26 mouse cellular contexts compared by ENCODE assay signal in the genomic region with DNA sequence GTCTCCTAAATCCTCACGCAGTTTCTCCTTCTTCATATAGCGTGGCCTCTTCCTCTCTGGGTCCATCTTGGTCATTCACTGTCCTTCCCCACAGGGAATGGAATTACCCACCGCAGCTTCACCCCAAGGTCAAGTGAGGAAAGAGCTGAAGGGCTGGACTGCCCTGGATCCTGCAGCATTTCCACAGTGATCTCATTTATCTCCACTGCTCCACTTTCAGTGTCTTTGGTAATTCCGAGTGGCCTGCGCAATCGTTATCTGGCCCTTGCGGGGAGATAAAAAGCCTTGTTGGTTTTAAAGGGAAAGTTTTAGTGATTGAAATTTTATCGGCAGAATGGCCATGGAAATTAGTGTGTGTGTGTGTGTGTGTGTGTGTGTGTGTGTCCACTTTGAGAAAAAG. TPM values are rescaled to one million over a fixed set of nuclear protein-coding genes. Genes with fewer than 3 reads are reported as not detected.
DNase-seq lines count a peak whose midpoint lies in the region; ATAC-seq lines count a peak whose summit lies in the region.
"Had no signal": no experiment of that assay in that cellular context is flagged by ENCODE, and none has a peak within 500 bp of the region (broad histone marks: within the 10 kb centered on the region; RNA-seq: fewer than 3 reads in every experiment).

No protein-coding gene starts in this region.

- ATAC-seq in midbrain, embryonic 11.5 days (ENCODE audit: low FRiP score): no peak
- no peak for ATAC-seq in forebrain, embryonic 15.5 days (replicated peaks)
- ATAC-seq: activated CD4-positive, CD25-positive, alpha-beta regulatory T cell, adult 4 months; forebrain, embryonic 16.5 days; hindbrain, embryonic 16.5 days; intestine, embryonic 15.5 days had no signal

- no peak overlapping the region for H3K27ac ChIP-seq in midbrain, embryonic 11.5 days (ENCODE audit: low read depth, low read length)
- H3K27ac ChIP-seq in midbrain, embryonic 10.5 days (replicated peaks): no peak overlapping the region
- no peak overlapping the region for H3K27ac ChIP-seq in forebrain, embryonic 15.5 days (replicated peaks)
- H3K27ac ChIP-seq: embryonic facial prominence, embryonic 13.5 days; forebrain, embryonic 12.5 days; gastrocnemius, adult 2 months; heart, embryonic 15.5 days; hindbrain, embryonic 10.5 days; hindbrain, embryonic 13.5 days; intestine, embryonic 15.5 days had no signal

- WGBS in midbrain, embryonic 11.5 days: 90% methylated on average over 8 of the region's 8 CpGs
- 91% methylated on average over 8 of the region's 8 CpGs for WGBS in midbrain, embryonic 10.5 days
- WGBS in forebrain, embryonic 15.5 days: 82% methylated on average over 8 of the region's 8 CpGs

- no peak overlapping the region for H3K4me2 ChIP-seq in midbrain, embryonic 11.5 days
- H3K4me2 ChIP-seq in forebrain, embryonic 15.5 days (replicated peaks): no peak overlapping the region
- H3K4me2 ChIP-seq: embryonic facial prominence, embryonic 13.5 days; forebrain, embryonic 12.5 days; heart, embryonic 11.5 days; heart, embryonic 15.5 days; hindbrain, embryonic 13.5 days; intestine, embryonic 15.5 days had no signal

- H3K9ac ChIP-seq in midbrain, embryonic 11.5 days (ENCODE audit: low read length): no peak overlapping the region
- H3K9ac ChIP-seq in forebrain, embryonic 15.5 days (replicated peaks): no peak overlapping the region
- H3K9ac ChIP-seq: embryonic facial prominence, embryonic 13.5 days; forebrain, embryonic 12.5 days; heart, embryonic 15.5 days; hindbrain, embryonic 13.5 days; intestine, embryonic 15.5 days had no signal

- no peaks in the 10 kb centered on the region for H3K9me3 ChIP-seq in midbrain, embryonic 11.5 days (ENCODE audit: control insufficient read depth, low read length)
- H3K9me3 ChIP-seq in midbrain, embryonic 10.5 days (replicated peaks): no peaks in the 10 kb centered on the region
- H3K9me3 ChIP-seq in forebrain, embryonic 15.5 days: no peaks in the 10 kb centered on the region
- H3K9me3 ChIP-seq: embryonic facial prominence, embryonic 13.5 days; forebrain, embryonic 12.5 days; heart, embryonic 15.5 days; hindbrain, embryonic 10.5 days; hindbrain, embryonic 13.5 days; intestine, embryonic 15.5 days had no signal

- no peaks in the 10 kb centered on the region for H3K36me3 ChIP-seq in midbrain, embryonic 11.5 days (ENCODE audit: control insufficient read depth, insufficient read depth, low read length)
- no peaks in the 10 kb centered on the region for H3K36me3 ChIP-seq in midbrain, embryonic 10.5 days
- no peaks in the 10 kb centered on the region for H3K36me3 ChIP-seq in forebrain, embryonic 15.5 days
- H3K36me3 ChIP-seq: embryonic facial prominence, embryonic 13.5 days; forebrain, embryonic 12.5 days; heart, embryonic 15.5 days; hindbrain, embryonic 10.5 days; hindbrain, embryonic 13.5 days; intestine, embryonic 15.5 days had no signal

- H3K4me3 ChIP-seq in midbrain, embryonic 11.5 days (ENCODE audit: low read depth, low read length): no peak overlapping the region
- no peak overlapping the region for H3K4me3 ChIP-seq in midbrain, embryonic 10.5 days
- no peak overlapping the region for H3K4me3 ChIP-seq in forebrain, embryonic 15.5 days
- H3K4me3 ChIP-seq: embryonic facial prominence, embryonic 13.5 days; erythroblast, embryonic 14.5 days; forebrain, embryonic 12.5 days; gastrocnemius, adult 2 months; heart, embryonic 15.5 days; hindbrain, embryonic 10.5 days; hindbrain, embryonic 13.5 days; intestine, embryonic 15.5 days had no signal

- H3K27me3 ChIP-seq in midbrain, embryonic 11.5 days (ENCODE audit: control insufficient read depth, insufficient read depth, low read length): no peaks in the 10 kb centered on the region
- no peaks in the 10 kb centered on the region for H3K27me3 ChIP-seq in midbrain, embryonic 10.5 days (ENCODE audit: low read depth, poor library complexity, severe bottlenecking)
- no peaks in the 10 kb centered on the region for H3K27me3 ChIP-seq in forebrain, embryonic 15.5 days
- H3K27me3 ChIP-seq: embryonic facial prominence, embryonic 13.5 days; forebrain, embryonic 12.5 days; heart, embryonic 15.5 days; hindbrain, embryonic 13.5 days; intestine, embryonic 15.5 days had no signal

- peak; percentile 12 for DNase-seq in midbrain, embryonic 11.5 days (ENCODE audit: low spot score, missing footprints)
- no peak for DNase-seq in midbrain, embryonic 10.5 days (ENCODE audit: low spot score)
- peak; percentile 80 for DNase-seq in adrenal gland, adult 8-10 months
- DNase-seq in adrenal gland, postnatal 25 days: peak; percentile 40
- no peak for DNase-seq in frontal cortex, postnatal 36 days (ENCODE audit: low spot score in 2 of 2)
- DNase-seq: cerebellum, adult 18-20 months; cerebellum, adult 9-11 months; cerebellum, postnatal 25 days; gastrocnemius, adult 2 months; gastrocnemius, postnatal 14 days; heart, adult 11 months; heart, postnatal 10 days; heart, postnatal 36 days; kidney, adult 11 months had no signal

- no peaks in the 10 kb centered on the region for H3K4me1 ChIP-seq in midbrain, embryonic 11.5 days (ENCODE audit: control insufficient read depth, insufficient read depth, low read length)
- no peaks in the 10 kb centered on the region for H3K4me1 ChIP-seq in midbrain, embryonic 10.5 days
- H3K4me1 ChIP-seq in forebrain, embryonic 15.5 days: no peaks in the 10 kb centered on the region
- H3K4me1 ChIP-seq: embryonic facial prominence, embryonic 13.5 days; forebrain, embryonic 12.5 days; heart, embryonic 15.5 days; hindbrain, embryonic 10.5 days; hindbrain, embryonic 13.5 days; intestine, embryonic 15.5 days had no signal

RNA-seq across cellular contexts. Expression of a gene that starts 14.4 kb away (rescaled TPM):
- 46.6 and 48.6 TPM in 2 replicates for polyA plus RNA-seq in midbrain, embryonic 11.5 days (2014; fragmentation: Nextera tagmentation; extraction: Ambion mirVana)
- 28.1 and 31.7 TPM in 2 replicates for polyA plus RNA-seq in midbrain, embryonic 10.5 days (2016; fragmentation: Nextera tagmentation; extraction: Ambion mirVana)
- 100 to 1,000 TPM in 1 of 4 experiments, 10 to 100 TPM in 3; 46.7 to 102 (median 77.6) TPM for total RNA-seq in adrenal gland, adult 8-10 months (2022)
- total RNA-seq in adrenal gland, postnatal 25 days (2021): 50.1 and 58.3 TPM in 2 replicates
- polyA plus RNA-seq in forebrain, embryonic 15.5 days (2015; fragmentation: Nextera tagmentation; extraction: Ambion mirVana): 89.1 and 104 TPM in 2 replicates

Comparison
In these comparisons a context has a peak if more than half of its experiments do, and no peak if none do; other contexts are left out.
1. DNase-seq: peak in midbrain, embryonic 11.5 days (single experiment), adrenal gland, adult 8-10 months (single experiment) and adrenal gland, postnatal 25 days (single experiment); none in midbrain, embryonic 10.5 days (single experiment) and frontal cortex, postnatal 36 days (0 of 2).